Mouse (Mus musculus): ENCODE measurements at regions not wholly inside any gene's neighbourhood (a gene's known extent, or its start where the extent isn't known, plus 50 kb on each side); places are given as distances from the start of the nearest gene placed in this dataset.

DNA sequence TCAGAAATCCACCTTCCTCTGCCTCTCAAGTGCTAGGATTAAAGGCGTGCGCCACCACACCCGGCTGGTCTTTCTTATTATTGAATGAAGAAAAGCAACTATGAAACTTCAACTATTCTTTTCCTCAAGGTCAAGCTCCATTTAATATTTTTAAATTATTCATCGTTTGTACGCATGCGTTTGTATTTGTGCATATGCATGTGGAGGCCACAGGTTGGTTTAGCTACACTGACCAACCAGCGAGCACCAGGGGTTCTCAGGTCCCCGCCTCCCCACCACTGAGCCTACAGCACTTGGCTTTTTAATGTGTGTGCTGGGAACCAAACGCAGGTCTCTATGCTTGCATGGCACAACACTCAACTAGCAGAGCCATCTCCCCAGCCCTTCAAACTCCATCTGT, 51.0 kb upstream of the Tmem252 start:
- DNase-seq (ENCODE audit: low spot score in 2 of 2), result no peak

- DNase-seq (ENCODE audit: low spot score in 2 of 2), result no peak
Measured at GRCm38 (mm10) chr19:24622309-24622708, 51.5 kb upstream of the Tmem252 start.

GRCm38 (mm10) chr19:24621610-24622220, 52.1 kb upstream of the Tmem252 start:
- peak; percentile 17 to 20 for DNase-seq (ENCODE audit: low spot score in 2 of 2)

- no peak for DNase-seq (ENCODE audit: low spot score in 2 of 2)
Measured at GRCm38 (mm10) chr19:24615762-24616310, 58.0 kb upstream of the Tmem252 start.

GRCm38 (mm10) chr19:24607884-24608283, 52.2 kb upstream of the Pip5k1b start:
- no peak for DNase-seq (ENCODE audit: low spot score in 2 of 2)

DNA sequence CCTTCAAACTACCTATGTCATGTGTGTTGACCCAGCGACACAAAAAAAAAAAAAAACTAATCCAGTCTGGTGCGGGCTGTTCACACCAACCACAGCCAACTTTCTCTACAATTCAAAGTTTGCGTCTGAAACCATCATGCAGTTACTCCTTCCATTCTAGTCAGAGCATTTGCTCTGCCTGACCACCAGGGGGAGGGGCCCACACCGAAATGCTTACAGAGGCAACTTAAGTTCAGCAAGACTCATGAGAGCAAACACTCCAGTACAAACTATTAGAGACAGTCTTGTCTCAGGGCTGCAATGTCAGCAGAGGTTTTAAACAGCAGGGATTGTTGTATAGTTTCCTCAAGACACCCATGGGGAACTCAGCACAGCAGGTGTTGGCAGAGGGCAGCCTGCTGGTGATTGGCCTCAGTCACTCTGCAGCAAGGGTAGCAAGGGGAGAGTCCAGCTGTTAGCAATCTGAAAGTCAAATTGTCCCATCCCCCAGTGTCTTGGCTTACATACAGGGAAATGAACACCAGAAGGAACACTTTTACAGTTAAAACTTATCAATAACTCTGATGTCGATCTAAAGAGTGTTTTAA, 50.8 kb upstream of the Pip5k1b start:
- no peak for DNase-seq (ENCODE audit: low spot score in 2 of 2)

Data from gastrocnemius, adult 8-10 months (tissue).